Mouse (Mus musculus) MEL (cell line): ENCODE data around the gene Rad51b. TPM values are rescaled to one million over a fixed set of nuclear protein-coding genes. Genes with fewer than 3 reads are reported as not detected.

Source experiments
- DNase-seq: peaks from one replicate; pipeline ENCODE4 v3.0.0; 2011; ENCODE audit warnings: low read depth, low spot score
- H3K27ac ChIP-seq: 2 replicates; pipeline ENCODE4 v1.5.1; 2012; ENCODE audit warnings: low read depth, mild to moderate bottlenecking, control low read depth, low read length, moderate library complexity; ENCODE audit not compliant: control insufficient read depth
- H3K27me3 ChIP-seq, 2 experiments: fragments of 150-350 bp in 1 of 2; sonication (generic) in 1 of 2; 2 replicates each; pipeline ENCODE4 v1.6.1; 2012; ENCODE audit warnings: low read length in 2 of 2, mild to moderate bottlenecking in 2 of 2, improper control_type of control experiment in 1 of 2, moderate library complexity in 1 of 2; ENCODE audit not compliant: insufficient read depth in 2 of 2, control insufficient read depth in 1 of 2
- H3K36me3 ChIP-seq, 2 experiments: 2 replicates each; pipeline ENCODE4 v1.6.1; 2012 to 2014; ENCODE audit warnings: low read length in 2 of 2, improper control_type of control experiment in 1 of 2, inconsistent platforms in 1 of 2, mild to moderate bottlenecking in 1 of 2; ENCODE audit not compliant: insufficient read depth in 2 of 2, control insufficient read depth in 1 of 2
- H3K4me1 ChIP-seq, 2 experiments: fragments of 150-350 bp in 1 of 2; sonication (generic) in 1 of 2; 2 replicates each; pipeline ENCODE4 v1.6.1; 2012; ENCODE audit warnings: low read length in 2 of 2, improper control_type of control experiment in 1 of 2, mild to moderate bottlenecking in 1 of 2; ENCODE audit not compliant: insufficient read depth in 2 of 2, control insufficient read depth in 1 of 2
- H3K4me3 ChIP-seq, 2 experiments: fragments of 150-350 bp in 1 of 2; sonication (generic) in 1 of 2; 2 replicates each; pipeline ENCODE4 v1.5.1; 2012; ENCODE audit warnings: low read depth in 2 of 2, low read length in 2 of 2, mild to moderate bottlenecking in 2 of 2, moderate library complexity in 2 of 2, control low read depth in 1 of 2, improper control_type of control experiment in 1 of 2; ENCODE audit not compliant: control insufficient read depth in 1 of 2, insufficient read depth in 1 of 2
- H3K79me2 ChIP-seq: 2 replicates; pipeline ENCODE4 v1.6.1; 2012; ENCODE audit warnings: mild to moderate bottlenecking, low read length, moderate library complexity; ENCODE audit not compliant: control insufficient read depth, poor library complexity, insufficient read depth
- H3K9ac ChIP-seq: 2 replicates; pipeline ENCODE4 v1.6.1; 2012; ENCODE audit warnings: low read depth, mild to moderate bottlenecking, control low read depth, low read length, moderate library complexity; ENCODE audit not compliant: control insufficient read depth, poor library complexity, severe bottlenecking
- H3K9me3 ChIP-seq: fragments of 150-350 bp; sonication (generic); replicated peaks from 2 replicates; pipeline ENCODE4 v1.6.1; 2012; ENCODE audit warnings: mild to moderate bottlenecking, low read length, improper control_type of control experiment, moderate library complexity; ENCODE audit not compliant: insufficient read depth
- BHLHE40 ChIP-seq: IDR thresholded peaks from 2 replicates; pipeline ENCODE4 v1.6.1; 2012; ENCODE audit warnings: low read depth, mild to moderate bottlenecking, inconsistent platforms, low read length, improper control_type of control experiment, borderline replicate concordance
- CHD2 ChIP-seq: IDR thresholded peaks from 2 replicates; pipeline ENCODE4 v1.6.1; 2011; ENCODE audit warnings: low read length, improper control_type of control experiment
- E2F4 ChIP-seq: IDR thresholded peaks from 2 replicates; pipeline ENCODE4 v1.6.1; 2011; ENCODE audit warnings: low read depth, low read length, improper control_type of control experiment, borderline replicate concordance
- ELF1 ChIP-seq: IDR thresholded peaks from 2 replicates; pipeline ENCODE4 v1.6.1; 2014; ENCODE audit warnings: low read depth, mild to moderate bottlenecking, inconsistent platforms, low read length, improper control_type of control experiment, moderate library complexity
- MAZ ChIP-seq: IDR thresholded peaks from 2 replicates; pipeline ENCODE4 v1.6.1; 2012; ENCODE audit warnings: low read depth, mild to moderate bottlenecking, inconsistent platforms, low read length, improper control_type of control experiment
- MYB ChIP-seq: IDR thresholded peaks from 2 replicates; pipeline ENCODE4 v1.6.1; 2011; ENCODE audit warnings: mild to moderate bottlenecking, low read depth, low read length, improper control_type of control experiment
- NRF1 ChIP-seq: IDR thresholded peaks from 2 replicates; pipeline ENCODE4 v1.6.1; 2014; ENCODE audit warnings: low read depth, mild to moderate bottlenecking, inconsistent platforms, low read length, improper control_type of control experiment, moderate library complexity; ENCODE audit not compliant: poor library complexity, insufficient read depth, severe bottlenecking
- RAD21 ChIP-seq: IDR thresholded peaks from 2 replicates; pipeline ENCODE4 v1.6.1; 2011; ENCODE audit warnings: mild to moderate bottlenecking, low read depth, low read length, improper control_type of control experiment
- RCOR1 ChIP-seq: IDR thresholded peaks from 2 replicates; pipeline ENCODE4 v1.6.1; 2012; ENCODE audit warnings: low read depth, mild to moderate bottlenecking, inconsistent platforms, low read length, improper control_type of control experiment
- SIN3A ChIP-seq: IDR thresholded peaks from 2 replicates; pipeline ENCODE4 v1.6.1; 2012; ENCODE audit warnings: low read length, improper control_type of control experiment, inconsistent platforms
- TAL1 ChIP-seq: IDR thresholded peaks from 2 replicates; pipeline ENCODE4 v1.6.1; 2012; ENCODE audit warnings: mild to moderate bottlenecking, inconsistent platforms, low read length, moderate library complexity, mixed read lengths
- TBP ChIP-seq: IDR thresholded peaks from 2 replicates; pipeline ENCODE4 v1.8.0; 2011; ENCODE audit warnings: low read depth, low read length, improper control_type of control experiment
- USF1 ChIP-seq: IDR thresholded peaks from 2 replicates; pipeline ENCODE4 v1.6.1; 2014; ENCODE audit warnings: low read depth, mild to moderate bottlenecking, inconsistent platforms, low read length, improper control_type of control experiment, moderate library complexity
- ZC3H11A ChIP-seq: IDR thresholded peaks from 2 replicates; pipeline ENCODE4 v1.6.1; 2012; ENCODE audit warnings: low read depth, mild to moderate bottlenecking, inconsistent platforms, low read length, improper control_type of control experiment
- ZMIZ1 ChIP-seq: IDR thresholded peaks from 2 replicates; pipeline ENCODE4 v1.6.1; 2012; ENCODE audit warnings: low read depth, mild to moderate bottlenecking, inconsistent platforms, low read length, improper control_type of control experiment, moderate library complexity
- polyA plus RNA-seq, 2 experiments: library from polyadenylated mRNA; stranded (reverse) in 1 of 2; unstranded in 1 of 2; fragments of >175 nt in 1 of 2; fragments of >200 nt in 1 of 2; gene quantifications; 2 replicates each; pipeline versions ENCODE4 v1.2.1 to v1.2.4; 2012; ENCODE audit warnings: low replicate concordance in 2 of 2, low read depth in 1 of 2; ENCODE audit not compliant: insufficient read length in 2 of 2, insufficient read depth in 1 of 2, missing spikeins in 1 of 2
- total RNA-seq: library from RNA; depleted of rRNA; stranded (reverse); fragments of 300-350 nt; gene quantifications from 2 replicates; pipeline ENCODE4 v1.2.3, GENCODE M21; 2012

The Rad51b gene
- total and polyA plus RNA-seq, 3 experiments = 3.6 to 5.7 TPM; not detected in 1

DNA sequence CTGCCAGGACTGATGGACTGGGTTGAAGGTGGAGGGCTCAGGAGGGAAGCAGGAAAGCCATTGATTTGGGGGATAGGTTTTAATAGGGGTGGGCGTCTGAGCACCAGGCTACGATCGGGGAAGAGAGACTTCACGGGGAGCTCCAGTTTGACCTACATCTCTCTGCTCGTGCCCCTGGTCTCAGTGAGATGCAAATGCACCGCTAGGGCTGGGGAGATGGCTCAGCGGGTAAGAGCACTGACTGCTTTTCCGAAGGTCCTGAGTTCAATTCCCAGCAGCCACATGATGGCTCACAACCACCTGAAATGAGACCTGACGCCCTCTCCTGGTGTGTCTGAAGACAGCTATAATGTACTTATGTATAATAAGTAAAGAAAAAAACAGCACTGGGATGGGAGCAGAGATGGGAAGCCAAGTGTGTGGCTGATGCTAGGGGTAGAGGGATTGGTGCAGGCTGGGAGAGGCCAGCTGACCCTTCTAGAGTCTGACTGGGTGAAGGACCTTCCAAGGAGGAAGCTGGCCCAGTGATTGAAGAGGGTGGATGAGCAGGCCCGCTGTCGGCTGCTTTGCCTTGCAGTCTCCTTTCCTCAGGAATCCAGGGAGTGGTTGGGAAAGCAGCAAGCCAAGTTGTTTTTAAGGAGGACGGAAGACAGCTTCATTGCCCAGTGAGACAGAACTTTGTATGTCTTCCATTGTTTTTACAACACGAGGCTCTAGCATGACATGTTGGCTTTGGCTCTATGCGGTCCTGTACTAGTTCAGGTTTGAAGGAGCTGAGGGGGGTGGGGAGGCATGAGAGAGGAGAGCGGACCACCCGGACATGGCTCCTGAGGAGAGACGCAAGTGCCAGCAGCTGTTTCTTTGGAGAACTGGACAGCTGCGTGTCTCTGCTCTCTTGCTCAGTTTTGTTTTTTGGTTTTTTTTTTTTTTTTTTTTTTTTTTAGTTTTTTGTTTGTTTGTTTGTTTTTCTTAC is 511.6 kb downstream of the Rad51b start:
- Histone ChIP-seq H3K79me2 (no peaks in the 10 kb centered on the region), H3K27me3 (no peaks in the 10 kb centered on the region), H3K9ac (no peak overlapping the region), H3K4me1 (no peaks in the 10 kb centered on the region), H3K9me3 (no peaks in the 10 kb centered on the region), H3K27ac (no peak overlapping the region), H3K4me3 (no peak overlapping the region), H3K36me3 (no peaks in the 10 kb centered on the region)
- DNase-seq = no peak
- TF ChIP-seq RCOR1 (no peak), ZMIZ1 (no peak), MYB (no peak)

DNA sequence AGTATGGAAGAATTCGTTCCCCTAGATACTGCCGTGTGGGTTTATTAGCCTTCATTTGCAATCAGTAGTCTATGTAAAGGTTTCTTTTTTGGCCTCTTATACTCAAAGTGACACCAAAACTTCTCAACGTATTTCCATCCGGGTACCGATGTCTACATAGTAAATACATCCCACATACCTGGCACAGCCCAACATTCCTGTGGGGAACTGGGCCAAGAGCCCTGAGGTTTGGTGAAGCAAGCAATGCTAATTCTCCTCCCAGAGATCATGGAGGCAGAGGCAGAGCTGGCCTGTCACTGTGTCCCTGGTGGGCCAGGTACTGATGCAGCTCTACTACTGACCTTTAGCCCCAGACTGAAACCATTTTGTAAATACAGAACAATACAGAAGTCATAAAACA is 512.4 kb downstream of the Rad51b start:
- no peak overlapping the region for H3K4me3 ChIP-seq
- TF ChIP-seq TAL1 = no peak
- TF ChIP-seq SIN3A = no peak
- TF ChIP-seq TBP = no peak
- no peak for TF ChIP-seq ZMIZ1
- no peak for TF ChIP-seq MAZ
- no peak for TF ChIP-seq RAD21
- TF ChIP-seq ELF1 = no peak
- TF ChIP-seq CHD2 = no peak
- no peak for TF ChIP-seq NRF1
- TF ChIP-seq E2F4 = no peak
- no peak for TF ChIP-seq BHLHE40
- TF ChIP-seq ZC3H11A = no peak
- TF ChIP-seq USF1 = no peak
- H3K4me1 ChIP-seq = no peaks in the 10 kb centered on the region

More for the DNA sequence above, 512.4 kb downstream of the Rad51b start:
- Histone ChIP-seq H3K36me3 (no peaks in the 10 kb centered on the region), H3K9ac (no peak overlapping the region), H3K27me3 (no peaks in the 10 kb centered on the region), H3K79me2 (no peaks in the 10 kb centered on the region), H3K27ac (no peak overlapping the region), H3K9me3 (no peaks in the 10 kb centered on the region)
- DNase-seq = no peak
